Mouse (Mus musculus) small intestine, adult 2 months (tissue): Measurements from ENCODE around the gene Fam149a.

Experiments
- CTCF ChIP-seq: fragments of 200-500 bp; IDR thresholded peaks from 2 replicates; pipeline ENCODE4 v1.5.1; 2012; ENCODE audit warnings: low read depth, mild to moderate bottlenecking, control low read depth, inconsistent platforms, low read length, moderate library complexity, mixed read lengths; ENCODE audit not compliant: insufficient replicate concordance, insufficient read length; ENCODE audit errors: extremely low read depth
- POLR2A ChIP-seq: fragments of 200-500 bp; IDR thresholded peaks from 2 replicates; pipeline ENCODE4 v1.6.1; 2012; ENCODE audit warnings: low read depth, mild to moderate bottlenecking, control low read depth, inconsistent platforms, low read length, moderate library complexity

GRCm38 (mm10) chr8:45345031-45345430, 37.1 kb downstream of the Fam149a start:
- TF ChIP-seq CTCF: peak; percentile 56; the same call in 1 of the 2 replicates
- no peak for TF ChIP-seq POLR2A
